Mouse (Mus musculus): Measurements from ENCODE around the gene Rnh1. TPM values are rescaled to one million over a fixed set of nuclear protein-coding genes. Genes with fewer than 3 reads are reported as not detected.

The Rnh1 gene
- polyA plus RNA-seq, 1 experiment = 48.5 TPM

DNA sequence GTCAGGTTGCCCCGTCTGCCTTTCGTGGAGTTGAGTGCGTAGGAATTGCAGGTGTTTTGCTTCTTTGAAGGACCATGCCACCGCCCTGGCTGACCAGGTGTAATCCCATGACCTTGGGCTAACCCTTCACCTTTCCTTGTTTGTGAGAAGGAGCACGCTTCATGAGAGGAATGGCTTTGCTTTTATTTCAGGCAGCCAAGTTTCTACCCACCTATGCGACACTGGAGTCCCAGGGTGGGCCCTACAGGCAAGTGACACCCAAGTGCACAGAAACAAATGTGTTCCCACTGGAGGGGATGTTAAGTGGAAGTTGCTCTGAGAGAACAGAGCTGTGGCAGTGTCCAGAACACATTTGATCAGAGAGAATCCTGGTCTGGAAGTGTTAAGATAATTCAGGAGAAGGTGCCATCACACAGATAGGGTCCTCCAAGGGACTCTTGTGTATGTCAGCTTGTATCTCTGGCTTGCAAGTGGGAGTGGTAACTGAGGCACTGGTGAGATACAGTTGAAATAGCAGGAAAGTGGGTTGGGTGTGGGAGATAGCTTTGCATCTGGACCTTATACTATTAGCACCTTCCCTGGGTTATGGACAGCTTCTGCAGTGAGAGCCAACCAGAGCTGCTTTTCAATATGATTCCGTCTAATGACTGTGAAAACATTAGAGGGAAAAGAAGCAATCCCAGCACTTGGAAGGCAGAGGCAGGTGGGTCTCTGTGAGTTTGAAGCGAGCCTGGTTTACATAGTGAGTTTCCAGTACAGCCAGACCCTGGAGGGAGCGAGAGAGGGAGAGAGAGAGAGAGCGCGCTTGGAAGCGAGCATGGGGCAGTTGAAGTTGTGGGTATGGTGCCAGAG, 40.5 kb downstream of the Rnh1 start:
- Histone ChIP-seq H3K9me3 (replicated peaks; ENCODE audit: control insufficient read depth, insufficient read depth, low read length, poor library complexity, severe bottlenecking) (no peaks in the 10 kb centered on the region), H3K36me3 (ENCODE audit: control insufficient read depth, insufficient read depth, low read length, poor library complexity, severe bottlenecking) (peaks cover 21% of the 10 kb centered on the region), H3K9ac (ENCODE audit: low read depth, poor library complexity, severe bottlenecking) (peak overlapping the region; percentile 89), H3K27ac (ENCODE audit: insufficient read depth, low read length) (no peak overlapping the region), H3K27me3 (ENCODE audit: control insufficient read depth, insufficient read depth, low read length, poor library complexity, severe bottlenecking) (no peaks in the 10 kb centered on the region), H3K4me3 (ENCODE audit: low read depth, low read length) (peak overlapping the region; percentile 96), H3K4me1 (ENCODE audit: control insufficient read depth, insufficient read depth, low read length) (peaks cover 2% of the 10 kb centered on the region)
- TF ChIP-seq POLR2A (IDR thresholded peaks at IDR 0.05; ENCODE audit: insufficient read depth, low read length) (no peak), EP300 (IDR thresholded peaks at IDR 0.05; ENCODE audit: insufficient read depth, low read depth, low read length) (no peak), CTCF (IDR thresholded peaks at IDR 0.05; ENCODE audit: low read depth, low read length) (no peak)

GRCm38 (mm10) chr7:141131024-141131820, 41.4 kb downstream of the Rnh1 start:
- Histone ChIP-seq H3K9ac (ENCODE audit: low read depth, poor library complexity, severe bottlenecking) (peak overlapping the region; percentile 89), H3K4me3 (ENCODE audit: low read depth, low read length) (peak overlapping the region; percentile 96), H3K27me3 (ENCODE audit: control insufficient read depth, insufficient read depth, low read length, poor library complexity, severe bottlenecking) (no peaks in the 10 kb centered on the region), H3K4me1 (ENCODE audit: control insufficient read depth, insufficient read depth, low read length) (peaks cover 2% of the 10 kb centered on the region), H3K9me3 (replicated peaks; ENCODE audit: control insufficient read depth, insufficient read depth, low read length, poor library complexity, severe bottlenecking) (no peaks in the 10 kb centered on the region), H3K27ac (ENCODE audit: insufficient read depth, low read length) (no peak overlapping the region), H3K36me3 (ENCODE audit: control insufficient read depth, insufficient read depth, low read length, poor library complexity, severe bottlenecking) (peaks cover 12% of the 10 kb centered on the region; the same call in 1 of the 2 replicates)
- peak; percentile 52; the same call in 1 of the 2 replicates for TF ChIP-seq EP300 (IDR thresholded peaks at IDR 0.05; ENCODE audit: insufficient read depth, low read depth, low read length)
- TF ChIP-seq CTCF (IDR thresholded peaks at IDR 0.05; ENCODE audit: low read depth, low read length) = no peak
- TF ChIP-seq POLR2A (IDR thresholded peaks at IDR 0.05; ENCODE audit: insufficient read depth, low read length) = peak; percentile 55

GRCm38 (mm10) chr7:141123517-141123856, 49.2 kb downstream of the Rnh1 start:
- TF ChIP-seq POLR2A (IDR thresholded peaks at IDR 0.05; ENCODE audit: insufficient read depth, low read length) (peak; percentile 82), CTCF (IDR thresholded peaks at IDR 0.05; ENCODE audit: low read depth, low read length) (no peak), EP300 (IDR thresholded peaks at IDR 0.05; ENCODE audit: insufficient read depth, low read depth, low read length) (no peak)
- peak overlapping the region; percentile 81 for H3K4me3 ChIP-seq (ENCODE audit: low read depth, low read length)
- peak overlapping the region; percentile 88 for H3K27ac ChIP-seq (ENCODE audit: insufficient read depth, low read length)
- H3K9ac ChIP-seq (ENCODE audit: low read depth, poor library complexity, severe bottlenecking) = peak overlapping the region; percentile 63
- no peaks in the 10 kb centered on the region for H3K36me3 ChIP-seq (ENCODE audit: control insufficient read depth, insufficient read depth, low read length, poor library complexity, severe bottlenecking)
- H3K27me3 ChIP-seq (ENCODE audit: control insufficient read depth, insufficient read depth, low read length, poor library complexity, severe bottlenecking) = no peaks in the 10 kb centered on the region
- H3K9me3 ChIP-seq (replicated peaks; ENCODE audit: control insufficient read depth, insufficient read depth, low read length, poor library complexity, severe bottlenecking) = no peaks in the 10 kb centered on the region
- H3K4me1 ChIP-seq (ENCODE audit: control insufficient read depth, insufficient read depth, low read length) = no peaks in the 10 kb centered on the region

DNA sequence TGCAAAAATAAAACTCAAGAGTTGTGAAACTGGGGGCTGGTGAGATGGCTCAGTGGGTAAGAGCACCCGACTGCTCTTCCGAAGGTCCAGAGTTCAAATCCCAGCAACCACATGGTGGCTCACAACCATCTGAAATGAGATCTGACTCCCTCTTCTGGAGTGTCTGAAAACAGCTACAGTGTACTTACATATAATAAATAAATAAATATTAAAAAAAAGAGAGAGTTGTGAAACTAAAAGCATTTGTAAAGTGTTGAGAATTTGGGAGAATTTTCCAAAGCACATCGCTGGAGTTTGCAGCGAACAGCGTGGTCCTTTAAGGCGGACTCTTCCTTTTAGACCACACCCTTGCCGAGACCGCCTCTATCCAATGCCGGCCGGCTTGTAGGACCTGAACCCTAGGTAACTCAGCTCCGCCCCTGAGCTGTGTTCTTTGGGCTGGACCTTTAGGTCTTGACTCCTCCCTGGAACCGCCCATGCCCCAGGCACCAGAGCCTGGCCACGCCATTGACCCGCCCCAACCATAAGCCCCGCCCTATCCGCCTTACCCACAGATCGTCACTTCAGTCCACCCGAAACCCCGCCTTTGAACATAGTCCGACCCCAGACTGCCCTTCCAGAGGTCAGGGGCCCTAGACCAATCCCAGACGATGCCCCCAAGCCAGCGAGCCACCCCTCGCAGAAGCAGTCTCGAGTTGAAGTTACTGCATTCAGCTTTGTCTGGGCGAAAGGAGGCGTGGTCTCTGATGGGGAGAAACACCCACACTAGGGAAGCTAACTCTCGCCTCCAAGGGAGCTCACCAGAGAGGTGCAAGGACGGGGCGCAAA, 49.8 kb downstream of the Rnh1 start:
- TF ChIP-seq CTCF (IDR thresholded peaks at IDR 0.05; ENCODE audit: low read depth, low read length) (no peak), POLR2A (IDR thresholded peaks at IDR 0.05; ENCODE audit: insufficient read depth, low read length) (no peak), EP300 (IDR thresholded peaks at IDR 0.05; ENCODE audit: insufficient read depth, low read depth, low read length) (peak; percentile 49; the same call in 1 of the 2 replicates)
- Histone ChIP-seq H3K27ac (ENCODE audit: insufficient read depth, low read length) (peak overlapping the region; percentile 88), H3K27me3 (ENCODE audit: control insufficient read depth, insufficient read depth, low read length, poor library complexity, severe bottlenecking) (no peaks in the 10 kb centered on the region), H3K4me1 (ENCODE audit: control insufficient read depth, insufficient read depth, low read length) (no peaks in the 10 kb centered on the region), H3K9ac (ENCODE audit: low read depth, poor library complexity, severe bottlenecking) (peak overlapping the region; percentile 63), H3K36me3 (ENCODE audit: control insufficient read depth, insufficient read depth, low read length, poor library complexity, severe bottlenecking) (no peaks in the 10 kb centered on the region), H3K9me3 (replicated peaks; ENCODE audit: control insufficient read depth, insufficient read depth, low read length, poor library complexity, severe bottlenecking) (no peaks in the 10 kb centered on the region), H3K4me3 (ENCODE audit: low read depth, low read length) (peak overlapping the region; percentile 81)

DNA sequence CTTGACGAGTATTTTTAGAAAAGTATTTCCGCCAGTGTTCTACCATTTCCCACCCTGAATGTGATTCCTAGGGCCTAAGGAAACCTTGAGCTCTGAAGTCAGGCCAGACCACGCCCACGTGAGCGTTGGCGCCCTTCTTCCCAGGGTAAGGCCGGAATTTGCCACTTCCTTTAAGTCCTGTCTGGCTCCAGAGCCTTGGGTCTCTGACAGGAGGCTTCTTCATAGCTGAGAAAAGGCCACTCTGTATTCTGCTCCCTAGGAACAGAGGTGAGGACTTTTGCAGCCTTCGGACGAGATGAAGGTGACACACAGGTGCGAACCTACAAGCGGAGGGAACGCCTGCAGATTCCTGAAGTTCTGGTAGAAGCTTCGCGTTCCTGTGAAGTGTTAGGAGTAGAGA, 50.4 kb downstream of the Rnh1 start, which contains the start of gene Ptdss2:
TSS of gene Ptdss2 (plus strand) at position 138 of the 400 bp plus-strand sequence.
- Histone ChIP-seq H3K4me1 (ENCODE audit: control insufficient read depth, insufficient read depth, low read length) (no peaks in the 10 kb centered on the region), H3K27ac (ENCODE audit: insufficient read depth, low read length) (peak within 1 kb of the TSS; percentile 70), H3K27me3 (ENCODE audit: control insufficient read depth, insufficient read depth, low read length, poor library complexity, severe bottlenecking) (no peaks in the 10 kb centered on the region), H3K36me3 (ENCODE audit: control insufficient read depth, insufficient read depth, low read length, poor library complexity, severe bottlenecking) (no peaks in the 10 kb centered on the region), H3K9me3 (replicated peaks; ENCODE audit: control insufficient read depth, insufficient read depth, low read length, poor library complexity, severe bottlenecking) (no peaks in the 10 kb centered on the region), H3K4me3 (ENCODE audit: low read depth, low read length) (peak within 1 kb of the TSS; percentile 81), H3K9ac (ENCODE audit: low read depth, poor library complexity, severe bottlenecking) (peak within 1 kb of the TSS; percentile 15)
- no peak for TF ChIP-seq CTCF (IDR thresholded peaks at IDR 0.05; ENCODE audit: low read depth, low read length)
- TF ChIP-seq POLR2A (IDR thresholded peaks at IDR 0.05; ENCODE audit: insufficient read depth, low read length) = no peak
- TF ChIP-seq EP300 (IDR thresholded peaks at IDR 0.05; ENCODE audit: insufficient read depth, low read depth, low read length) = no peak
